Mouse (Mus musculus) C2C12 (cell line): ENCODE measurements at regions not wholly inside any gene's neighbourhood (a gene's known extent, or its start where the extent isn't known, plus 50 kb on each side); places are given as distances from the start of the nearest gene placed in this dataset.

ENCODE experiments used
- CTCF ChIP-seq: IDR thresholded peaks from one replicate; pipeline ENCODE4 v1.5.1; 2011; ENCODE audit not compliant: control insufficient read depth, insufficient read depth, insufficient read length
- MYOD1 ChIP-seq: IDR thresholded peaks from one replicate; pipeline ENCODE4 v1.6.1; 2011; ENCODE audit warnings: low read depth; ENCODE audit not compliant: control insufficient read depth, insufficient read length

- TF ChIP-seq CTCF (no peak), MYOD1 (no peak)
Measured at GRCm38 (mm10) chr11:40536236-40536765, 158.7 kb downstream of the Mat2b start.
